Mouse (Mus musculus): ENCODE data around the gene Mdc1. TPM values are rescaled to one million over a fixed set of nuclear protein-coding genes. Genes with fewer than 3 reads are reported as not detected.

Gene Mdc1
- polyA plus RNA-seq, 1 experiment from 2014 or later = 22.3 TPM

DNA sequence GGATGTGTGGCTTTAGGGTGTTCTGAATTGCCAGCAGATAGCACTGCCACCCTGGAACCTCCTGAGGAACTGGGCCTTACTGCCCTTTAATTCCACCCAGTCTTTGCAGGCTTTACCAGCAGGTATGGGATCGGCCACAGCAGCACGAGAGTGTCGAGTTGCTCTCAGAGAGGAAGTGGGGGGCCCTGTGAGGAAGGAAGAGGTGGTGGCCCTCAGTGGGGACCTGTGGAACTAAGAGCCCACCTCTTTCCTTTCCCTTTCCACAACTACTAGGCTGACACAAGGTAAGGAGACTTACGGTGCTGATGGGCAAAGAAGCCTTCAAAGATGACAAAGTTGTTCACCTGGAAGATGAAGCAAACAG is 62.7 kb downstream of the Mdc1 start:
- Histone ChIP-seq H3K4me1 (peaks cover 12% of the 10 kb centered on the region), H3K4me2 (no peak overlapping the region), H3K9me3 (no peaks in the 10 kb centered on the region), H3K9ac (no peak overlapping the region), H3K27me3 (no peaks in the 10 kb centered on the region), H3K27ac (0 out of 2 replicates have a peak overlapping the region, but pooled peaks have one; percentile 8), H3K4me3 (replicated peaks) (no peak overlapping the region), H3K36me3 (replicated peaks) (peaks cover 90% of the 10 kb centered on the region)
- WGBS = 81% methylated on average over 4 of the region's 4 CpGs
- ATAC-seq (ENCODE audit: low FRiP score) = no peak

DNA sequence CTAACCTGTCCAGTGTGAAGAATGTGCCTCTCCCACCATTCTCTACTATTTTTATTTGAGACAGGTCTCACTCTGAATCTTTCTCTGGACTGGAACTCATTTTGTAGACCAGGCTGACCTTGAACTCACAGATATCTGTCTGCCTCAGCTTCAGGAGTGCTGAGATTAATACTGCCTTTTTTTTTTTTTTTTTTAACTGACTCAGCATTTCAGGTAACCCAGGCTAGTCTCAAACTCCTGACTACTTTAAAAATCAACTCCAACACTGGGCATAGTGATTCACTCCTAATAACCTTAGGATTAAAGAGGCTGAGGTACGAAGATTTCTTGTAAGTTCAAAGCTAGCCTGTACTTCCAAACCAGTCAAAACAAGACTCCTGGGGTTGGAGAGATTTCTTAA is 64.3 kb downstream of the Mdc1 start:
- 94% methylated on average over 1 of the region's 1 CpGs for WGBS
- no peak overlapping the region for H3K27ac ChIP-seq
- peaks cover 74% of the 10 kb centered on the region for H3K36me3 ChIP-seq (replicated peaks)

GRCm38 (mm10) chr17:35907609-35908008 is 66.3 kb downstream of the Mdc1 start:
- ATAC-seq (ENCODE audit: low FRiP score) = no peak
- H3K36me3 ChIP-seq (replicated peaks) = peaks cover 73% of the 10 kb centered on the region
- no peaks in the 10 kb centered on the region for H3K9me3 ChIP-seq
- H3K4me3 ChIP-seq (replicated peaks) = no peak overlapping the region
- peaks cover 20% of the 10 kb centered on the region for H3K4me1 ChIP-seq
- H3K9ac ChIP-seq = no peak overlapping the region
- WGBS = 83% methylated on average over 2 of the region's 2 CpGs
- peak overlapping the region; percentile 95; the same call in 1 of the 2 replicates for H3K4me2 ChIP-seq
- no peaks in the 10 kb centered on the region for H3K27me3 ChIP-seq
- H3K27ac ChIP-seq = no peak overlapping the region

More for the DNA sequence above, 64.3 kb downstream of the Mdc1 start:
- H3K4me1 ChIP-seq = peaks cover 20% of the 10 kb centered on the region
- no peak overlapping the region for H3K4me3 ChIP-seq (replicated peaks)
- no peak for ATAC-seq (ENCODE audit: low FRiP score)
- H3K27me3 ChIP-seq = no peaks in the 10 kb centered on the region
- H3K9me3 ChIP-seq = no peaks in the 10 kb centered on the region
- H3K4me2 ChIP-seq = no peak overlapping the region
- no peak overlapping the region for H3K9ac ChIP-seq

Small RNA genes within 50 kb of the gene (microRNA-seq; reads per million reads assigned to microRNA genes)
- 0.97 reads per million for gene Gm28033

Other genes starting within 250 kb of the Mdc1 start
- gene Sfta2, start 240.0 kb upstream of the Mdc1 start, polyA plus RNA-seq (2016; fragmentation: Nextera tagmentation; extraction: Ambion mirVana) = not detected in 2 replicates
- gene Gm9573, start 214.9 kb upstream of the Mdc1 start, polyA plus RNA-seq (2016; fragmentation: Nextera tagmentation; extraction: Ambion mirVana) = not detected in 2 replicates
- 0.09 TPM in 1 of 2 replicates, not detected in the other for gene Mucl3, start 197.8 kb upstream of the Mdc1 start, polyA plus RNA-seq (2016; fragmentation: Nextera tagmentation; extraction: Ambion mirVana)
- 16.8 and 22.3 TPM in 2 replicates for gene Vars2, start 173.9 kb upstream of the Mdc1 start, polyA plus RNA-seq (2016; fragmentation: Nextera tagmentation; extraction: Ambion mirVana)
- gene Gtf2h4, start 167.8 kb upstream of the Mdc1 start, polyA plus RNA-seq (2016; fragmentation: Nextera tagmentation; extraction: Ambion mirVana) = 39.0 and 40.7 TPM in 2 replicates
- 176 and 185 TPM in 2 replicates for gene Ddr1, start 136.9 kb upstream of the Mdc1 start, polyA plus RNA-seq (2016; fragmentation: Nextera tagmentation; extraction: Ambion mirVana)
- gene Ier3, start 19.8 kb upstream of the Mdc1 start, polyA plus RNA-seq (2016; fragmentation: Nextera tagmentation; extraction: Ambion mirVana) = 4.9 and 5.3 TPM in 2 replicates
- gene Flot1, start 18.3 kb upstream of the Mdc1 start, polyA plus RNA-seq (2016; fragmentation: Nextera tagmentation; extraction: Ambion mirVana) = 53.7 and 56.0 TPM in 2 replicates
- gene Tubb5, start 3.2 kb upstream of the Mdc1 start, polyA plus RNA-seq (2016; fragmentation: Nextera tagmentation; extraction: Ambion mirVana) = 1,541 and 1,619 TPM in 2 replicates
- 56.2 and 60.5 TPM in 2 replicates for gene Nrm, start 19.8 kb downstream of the Mdc1 start, polyA plus RNA-seq (2016; fragmentation: Nextera tagmentation; extraction: Ambion mirVana)
- 23.7 and 24.3 TPM in 2 replicates for gene Ppp1r18, start 24.1 kb downstream of the Mdc1 start, polyA plus RNA-seq (2016; fragmentation: Nextera tagmentation; extraction: Ambion mirVana)
- 48.0 and 54.8 TPM in 2 replicates for gene Dhx16, start 38.3 kb downstream of the Mdc1 start, polyA plus RNA-seq (2016; fragmentation: Nextera tagmentation; extraction: Ambion mirVana)
- 26.7 and 29.4 TPM in 2 replicates for gene 2310061I04Rik, start 55.9 kb downstream of the Mdc1 start, polyA plus RNA-seq (2016; fragmentation: Nextera tagmentation; extraction: Ambion mirVana)
- gene Atat1, start 68.6 kb downstream of the Mdc1 start, polyA plus RNA-seq (2016; fragmentation: Nextera tagmentation; extraction: Ambion mirVana) = 277 and 280 TPM in 2 replicates
- 56.2 and 56.6 TPM in 2 replicates for gene Mrps18b, start 74.9 kb downstream of the Mdc1 start, polyA plus RNA-seq (2016; fragmentation: Nextera tagmentation; extraction: Ambion mirVana)
- 65.4 and 70.4 TPM in 2 replicates for gene Ppp1r10, start 74.9 kb downstream of the Mdc1 start, polyA plus RNA-seq (2016; fragmentation: Nextera tagmentation; extraction: Ambion mirVana)
- 117 and 118 TPM in 2 replicates for gene Abcf1, start 128.2 kb downstream of the Mdc1 start, polyA plus RNA-seq (2016; fragmentation: Nextera tagmentation; extraction: Ambion mirVana)
- gene Gnl1, start 138.3 kb downstream of the Mdc1 start, polyA plus RNA-seq (2016; fragmentation: Nextera tagmentation; extraction: Ambion mirVana) = 57.9 and 58.4 TPM in 2 replicates
- gene Prr3, start 138.7 kb downstream of the Mdc1 start, polyA plus RNA-seq (2016; fragmentation: Nextera tagmentation; extraction: Ambion mirVana) = 52.1 and 56.8 TPM in 2 replicates
- gene H2-T24, start 179.0 kb downstream of the Mdc1 start, polyA plus RNA-seq (2016; fragmentation: Nextera tagmentation; extraction: Ambion mirVana) = 4.6 and 5.3 TPM in 2 replicates
- gene H2-T23, start 191.3 kb downstream of the Mdc1 start, polyA plus RNA-seq (2016; fragmentation: Nextera tagmentation; extraction: Ambion mirVana) = 4.8 and 5.5 TPM in 2 replicates
- 5.2 and 5.4 TPM in 2 replicates for gene H2-T22, start 201.2 kb downstream of the Mdc1 start, polyA plus RNA-seq (2016; fragmentation: Nextera tagmentation; extraction: Ambion mirVana)
- not detected in 2 replicates for gene Gm6034, start 201.4 kb downstream of the Mdc1 start, polyA plus RNA-seq (2016; fragmentation: Nextera tagmentation; extraction: Ambion mirVana)
- gene Gm11127, start 216.9 kb downstream of the Mdc1 start, polyA plus RNA-seq (2016; fragmentation: Nextera tagmentation; extraction: Ambion mirVana) = not detected in 2 replicates

All from forebrain, embryonic 12.5 days (tissue).